Mouse (Mus musculus): ENCODE measurements around the gene Pld5. TPM values are rescaled to one million over a fixed set of nuclear protein-coding genes. Genes with fewer than 3 reads are reported as not detected.
A peak's percentile ranks its signal among the peaks of the same experiment; 100 is the strongest.

The Pld5 gene
- total RNA-seq (2014; rRNA removed) (6.8 and 7.2 TPM in 2 replicates), polyA plus RNA-seq (2015; fragmentation: Nextera tagmentation; extraction: Ambion mirVana) (5.8 and 6.4 TPM in 2 replicates)

GRCm38 (mm10) chr1:176274667-176275610, at the start of gene Pld5:
Gene Pld5 (minus strand): TSS chr1:176275312.
- H3K4me1 ChIP-seq (ENCODE audit: insufficient read depth, low read length), result 0 out of 2 replicates have a peak, but pooled peaks cover 3% of the 10 kb centered on the region
- peak within 1 kb of the TSS; percentile 86 for H3K4me2 ChIP-seq (ENCODE audit: low read depth, low read length)
- under 1% methylated on average over 80 of the region's 86 CpGs for WGBS
- H3K27me3 ChIP-seq (ENCODE audit: insufficient read depth, low read length), result no peaks in the 10 kb centered on the region
- peak within 1 kb of the TSS; percentile 67 for H3K9ac ChIP-seq (replicated peaks; ENCODE audit: low read length)
- H3K9me3 ChIP-seq (ENCODE audit: low read length), result no peaks in the 10 kb centered on the region
- peak within 1 kb of the TSS; percentile 68 for H3K27ac ChIP-seq
- ATAC-seq, result peak; percentile 88
- peak within 1 kb of the TSS; percentile 58 for H3K4me3 ChIP-seq (ENCODE audit: low read length)
- peak; percentile 32; the same call in 1 of the 2 replicates for TF ChIP-seq CTCF (IDR thresholded peaks at IDR 0.05; ENCODE audit: low read depth)
- DNase-seq (ENCODE audit: low spot score), result peak; percentile 65
- H3K36me3 ChIP-seq (ENCODE audit: insufficient read depth, low read length), result no peaks in the 10 kb centered on the region

GRCm38 (mm10) chr1:176315063-176315462, 40.0 kb upstream of the Pld5 start:
- H3K4me2 ChIP-seq (ENCODE audit: low read depth, low read length), result no peak overlapping the region
- no peaks in the 10 kb centered on the region for H3K4me1 ChIP-seq (ENCODE audit: insufficient read depth, low read length)
- no peaks in the 10 kb centered on the region for H3K36me3 ChIP-seq (ENCODE audit: insufficient read depth, low read length)
- H3K9me3 ChIP-seq (ENCODE audit: low read length), result no peaks in the 10 kb centered on the region
- DNase-seq (ENCODE audit: low spot score) (no peak), ATAC-seq (no peak)
- H3K4me3 ChIP-seq (ENCODE audit: low read length), result no peak overlapping the region
- no peaks in the 10 kb centered on the region for H3K27me3 ChIP-seq (ENCODE audit: insufficient read depth, low read length)
- 71% methylated on average over 2 of the region's 2 CpGs for WGBS
- TF ChIP-seq CTCF (IDR thresholded peaks at IDR 0.05; ENCODE audit: low read depth), result no peak
- H3K27ac ChIP-seq, result no peak overlapping the region
- H3K9ac ChIP-seq (replicated peaks; ENCODE audit: low read length), result no peak overlapping the region

- Histone ChIP-seq H3K4me2 (ENCODE audit: low read depth, low read length) (no peak overlapping the region), H3K9ac (replicated peaks; ENCODE audit: low read length) (no peak overlapping the region), H3K9me3 (ENCODE audit: low read length) (no peaks in the 10 kb centered on the region), H3K36me3 (ENCODE audit: insufficient read depth, low read length) (no peaks in the 10 kb centered on the region), H3K27me3 (ENCODE audit: insufficient read depth, low read length) (no peaks in the 10 kb centered on the region), H3K27ac (no peak overlapping the region), H3K4me3 (ENCODE audit: low read length) (no peak overlapping the region), H3K4me1 (ENCODE audit: insufficient read depth, low read length) (no peaks in the 10 kb centered on the region)
- ATAC-seq, result no peak
- WGBS, result 87% methylated on average over 3 of the region's 3 CpGs
- no peak for DNase-seq (ENCODE audit: low spot score)
- no peak for TF ChIP-seq CTCF (IDR thresholded peaks at IDR 0.05; ENCODE audit: low read depth)
Measured at GRCm38 (mm10) chr1:176310174-176310573, 35.1 kb upstream of the Pld5 start.

- no peak for TF ChIP-seq CTCF (IDR thresholded peaks at IDR 0.05; ENCODE audit: low read depth)
- no peak overlapping the region for H3K4me2 ChIP-seq (ENCODE audit: low read depth, low read length)
- H3K36me3 ChIP-seq (ENCODE audit: insufficient read depth, low read length), result no peaks in the 10 kb centered on the region
- no peaks in the 10 kb centered on the region for H3K4me1 ChIP-seq (ENCODE audit: insufficient read depth, low read length)
- DNase-seq (ENCODE audit: low spot score) (no peak), ATAC-seq (no peak)
- WGBS, result 79% methylated on average over 5 of the region's 5 CpGs
- H3K9ac ChIP-seq (replicated peaks; ENCODE audit: low read length), result no peak overlapping the region
- H3K27ac ChIP-seq, result no peak overlapping the region
- no peak overlapping the region for H3K4me3 ChIP-seq (ENCODE audit: low read length)
- H3K9me3 ChIP-seq (ENCODE audit: low read length), result no peaks in the 10 kb centered on the region
- no peaks in the 10 kb centered on the region for H3K27me3 ChIP-seq (ENCODE audit: insufficient read depth, low read length)
Measured at GRCm38 (mm10) chr1:176289396-176289795, 14.3 kb upstream of the Pld5 start.

- Histone ChIP-seq H3K36me3 (ENCODE audit: insufficient read depth, low read length) (no peaks in the 10 kb centered on the region), H3K27me3 (ENCODE audit: insufficient read depth, low read length) (no peaks in the 10 kb centered on the region), H3K9me3 (ENCODE audit: low read length) (no peaks in the 10 kb centered on the region), H3K9ac (replicated peaks; ENCODE audit: low read length) (peak overlapping the region; percentile 67), H3K4me2 (ENCODE audit: low read depth, low read length) (peak overlapping the region; percentile 86), H3K4me1 (ENCODE audit: insufficient read depth, low read length) (0 out of 2 replicates have a peak, but pooled peaks cover 3% of the 10 kb centered on the region), H3K27ac (peak overlapping the region; percentile 68; the same call in 1 of the 2 replicates), H3K4me3 (ENCODE audit: low read length) (peak overlapping the region; percentile 58)
- 7% methylated on average over 11 of the region's 11 CpGs for WGBS
- peak; percentile 16 for ATAC-seq
- DNase-seq (ENCODE audit: low spot score), result no peak
- TF ChIP-seq CTCF (IDR thresholded peaks at IDR 0.05; ENCODE audit: low read depth), result no peak
Measured at GRCm38 (mm10) chr1:176275611-176275980, 484 bp upstream of the Pld5 start.

GRCm38 (mm10) chr1:176248717-176249030, 26.4 kb downstream of the Pld5 start:
- no peak for ATAC-seq

More at GRCm38 (mm10) chr1:176248717-176249030, 26.4 kb downstream of the Pld5 start:
- no peaks in the 10 kb centered on the region for H3K36me3 ChIP-seq (ENCODE audit: insufficient read depth, low read length)
- no peak for TF ChIP-seq CTCF (IDR thresholded peaks at IDR 0.05; ENCODE audit: low read depth)
- H3K9ac ChIP-seq (replicated peaks; ENCODE audit: low read length), result no peak overlapping the region
- no peaks in the 10 kb centered on the region for H3K4me1 ChIP-seq (ENCODE audit: insufficient read depth, low read length)
- no peak overlapping the region for H3K27ac ChIP-seq
- no peaks in the 10 kb centered on the region for H3K9me3 ChIP-seq (ENCODE audit: low read length)
- WGBS, result 29% methylated on average over 5 of the region's 5 CpGs
- H3K4me2 ChIP-seq (ENCODE audit: low read depth, low read length), result peak overlapping the region; percentile 24
- no peaks in the 10 kb centered on the region for H3K27me3 ChIP-seq (ENCODE audit: insufficient read depth, low read length)
- DNase-seq (ENCODE audit: low spot score), result peak; percentile 8
- H3K4me3 ChIP-seq (ENCODE audit: low read length), result 0 out of 2 replicates have a peak overlapping the region, but pooled peaks have one; percentile 2
